ENCODE assay signal across 15 mouse cellular contexts in the genomic region with DNA sequence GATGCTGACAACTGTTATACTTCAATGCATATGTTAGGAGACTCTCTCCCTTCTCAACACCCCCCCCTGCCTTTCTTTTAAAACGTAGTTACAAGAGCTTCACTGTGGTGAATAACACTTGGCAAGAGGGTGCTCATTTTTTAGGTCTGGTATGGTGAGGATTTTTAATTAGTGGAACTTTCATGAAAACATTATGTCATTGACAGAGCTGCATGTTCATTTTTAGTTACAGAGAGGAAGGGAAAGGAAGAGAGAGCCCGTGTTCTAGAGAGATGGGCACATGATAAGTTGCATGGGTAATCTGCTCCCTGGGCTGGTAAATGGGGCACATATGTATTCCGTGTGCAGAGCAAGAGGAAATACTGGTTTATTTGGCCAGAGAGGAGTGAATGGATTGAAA. TPM values are rescaled to one million over a fixed set of nuclear protein-coding genes. Genes with fewer than 3 reads are reported as not detected.
DNase-seq lines count a peak whose midpoint lies in the region; ATAC-seq and TF ChIP-seq lines count a peak whose summit lies in the region.
"Had no signal": no experiment of that assay in that cellular context is flagged by ENCODE, and none has a peak within 500 bp of the region (broad histone marks: within the 10 kb centered on the region; RNA-seq: fewer than 3 reads in every experiment).

No protein-coding gene starts in this region.

- no peaks in the 10 kb centered on the region for H3K27me3 ChIP-seq in cerebellum, adult 2 months (ENCODE audit: control insufficient read depth, insufficient read depth, low read length)

- WGBS in cerebellum, adult 2 months, result 37% methylated on average over 3 of the region's 3 CpGs
- WGBS in olfactory bulb, adult 2 months, result 11% methylated on average over 3 of the region's 3 CpGs

- TF ChIP-seq POLR2A in cerebellum, adult 2 months (IDR thresholded peaks at IDR 0.05; ENCODE audit: borderline replicate concordance, insufficient read depth, low read length), result no peak
- TF ChIP-seq POLR2A in olfactory bulb, adult 2 months (IDR thresholded peaks at IDR 0.05; ENCODE audit: insufficient read depth, low read depth, low read length), result no peak

- H3K27ac ChIP-seq in cerebellum, adult 2 months (ENCODE audit: insufficient read depth, low read length), result no peak overlapping the region
- peak overlapping the region; percentile 13; the same call in 1 of the 2 replicates for H3K27ac ChIP-seq in olfactory bulb, adult 2 months (ENCODE audit: insufficient read depth, low read depth, low read length)
- H3K27ac ChIP-seq: liver, embryonic 12.5 days had no signal

- H3K4me1 ChIP-seq in cerebellum, adult 2 months (ENCODE audit: control insufficient read depth, insufficient read depth, low read length), result no peaks in the 10 kb centered on the region
- no peaks in the 10 kb centered on the region for H3K4me1 ChIP-seq in olfactory bulb, adult 2 months (ENCODE audit: control insufficient read depth, insufficient read depth, low read length)
- H3K4me1 ChIP-seq: liver, embryonic 12.5 days had no signal

- ATAC-seq in cerebellum, adult (ENCODE audit: insufficient number of reproducible peaks, low FRiP score, low TSS enrichment), result no peak
- ATAC-seq: liver, embryonic 12.5 days had no signal

- intact Hi-C loops in gastrocnemius, postnatal 36 days (cut with DNase I), result no loop called here

- peak; percentile 20 to 23 for DNase-seq in cerebellum, adult 2 months
- peak; percentile 25 for DNase-seq in retina, postnatal 1 day
- DNase-seq in retina, embryonic 14.5 days (ENCODE audit: low spot score), result no peak
- DNase-seq in layer of hippocampus, postnatal 10 days (ENCODE audit: low spot score in 2 of 2), result peak; percentile 24 to 40
- DNase-seq in urinary bladder, postnatal 4 days (ENCODE audit: low spot score in 2 of 2), result no peak
- no peak for DNase-seq in gastrocnemius, postnatal 36 days
- DNase-seq: adrenal gland, postnatal 14 days; cerebellum, postnatal 36 days; kidney, postnatal 25 days had no signal

- no peak for TF ChIP-seq CTCF in cerebellum, adult 2 months (IDR thresholded peaks at IDR 0.05; ENCODE audit: borderline replicate concordance, insufficient read depth, low read depth, low read length)
- no peak for TF ChIP-seq CTCF in olfactory bulb, adult 2 months (IDR thresholded peaks at IDR 0.05; ENCODE audit: insufficient read depth, low read depth, low read length)

- peak overlapping the region; percentile 26 for H3K4me3 ChIP-seq in cerebellum, adult 2 months (replicated peaks; ENCODE audit: insufficient read depth, low read depth, low read length)
- H3K4me3 ChIP-seq in olfactory bulb, adult 2 months (ENCODE audit: insufficient read depth, low read depth, low read length), result no peak overlapping the region
- H3K4me3 ChIP-seq: liver, embryonic 12.5 days had no signal

RNA-seq across cellular contexts. Expression of a gene that starts 1.5 kb away (rescaled TPM):
- 15.6 and 18.2 TPM in 2 replicates for polyA plus RNA-seq in cerebellum, adult 2 months (2012; rRNA removed)
- 10 to 100 TPM; 48.6 to 49.9 TPM for total RNA-seq in layer of hippocampus, postnatal 10 days (2021)
- not detected in 2 replicates for polyA plus RNA-seq in olfactory bulb, adult 2 months (2012; ENCODE audit: insufficient read depth, insufficient read length, low replicate concordance, missing spikeins)
- total RNA-seq in gastrocnemius, postnatal 36 days (2021), result not detected
- total RNA-seq: gastrocnemius, adult 8-10 months; heart, postnatal 25 days had no signal
- polyA plus RNA-seq: small intestine, adult 2 months had no signal

Comparison
In these comparisons a context has a peak if more than half of its experiments do, and no peak if none do; other contexts are left out.
1. DNase-seq: peak in cerebellum, adult 2 months (2 of 2), retina, postnatal 1 day (single experiment) and layer of hippocampus, postnatal 10 days (2 of 2); none in retina, embryonic 14.5 days (single experiment), urinary bladder, postnatal 4 days (0 of 2) and gastrocnemius, postnatal 36 days (0 of 2).
2. RNA of a gene that starts 1.5 kb away (total RNA-seq): 48.6 to 49.9 TPM in layer of hippocampus, postnatal 10 days; not detected in gastrocnemius, postnatal 36 days; every median in the first group is over 10 times any median in the second.